Mouse (Mus musculus) kidney, adult 2 months (tissue): ENCODE measurements around the gene Sstr3. TPM values are rescaled to one million over a fixed set of nuclear protein-coding genes. Genes with fewer than 3 reads are reported as not detected.

ENCODE experiments used
- DNase-seq: peaks from one replicate; pipeline ENCODE4 v3.0.0; 2021
- H3K27ac ChIP-seq: fragments of 200-500 bp; 2 replicates; pipeline ENCODE4 v1.5.1; 2012; ENCODE audit warnings: low read depth, low read length, control low read depth, inconsistent platforms; ENCODE audit not compliant: insufficient read depth
- H3K27me3 ChIP-seq: fragments of 200-500 bp; replicated peaks from 2 replicates; pipeline ENCODE4 v1.6.1; 2012; ENCODE audit warnings: mild to moderate bottlenecking, moderate library complexity, low read length, inconsistent platforms; ENCODE audit not compliant: control insufficient read depth, insufficient read depth
- H3K36me3 ChIP-seq: fragments of 200-500 bp; 2 replicates; pipeline ENCODE4 v1.6.1; 2012; ENCODE audit warnings: mild to moderate bottlenecking, moderate library complexity, low read length, inconsistent platforms; ENCODE audit not compliant: control insufficient read depth, insufficient read depth
- H3K4me1 ChIP-seq: fragments of 200-500 bp; 2 replicates; pipeline ENCODE4 v1.6.1; 2011; ENCODE audit warnings: low read length; ENCODE audit not compliant: control insufficient read depth, insufficient read depth
- H3K4me3 ChIP-seq: fragments of 200-500 bp; 2 replicates; pipeline ENCODE4 v1.5.1; 2011; ENCODE audit warnings: mild to moderate bottlenecking, low read depth, low read length, control low read depth; ENCODE audit not compliant: insufficient read depth
- CTCF ChIP-seq: fragments of 200-500 bp; conservative IDR thresholded peaks from 2 replicates; pipeline ENCODE4 v1.5.1; 2011; ENCODE audit warnings: low read depth, mild to moderate bottlenecking, control low read depth, low read length, moderate library complexity, mixed read lengths; ENCODE audit not compliant: insufficient read depth, insufficient read length
- POLR2A ChIP-seq: fragments of 200-500 bp; IDR thresholded peaks from one replicate; pipeline ENCODE4 v1.6.1; 2011; ENCODE audit warnings: low read depth, low read length, control low read depth
- WGBS: fragments of 180-500 bp; shearing (Covaris S2); methylation state at CpG from one replicate; pipeline ENCODE4 v1.1.7; 2018; 5-methylcytosine and 5-hydroxymethylcytosine counted together
- polyA plus RNA-seq: library from polyadenylated mRNA; depleted of rRNA; stranded (reverse); fragments of >200 nt; gene quantifications from 2 replicates; pipeline ENCODE4 v1.2.3, GENCODE M21; 2012

Gene Sstr3
- polyA plus RNA-seq, 1 experiment, result 0.17 TPM

- Histone ChIP-seq H3K4me3 (no peak overlapping the region), H3K27ac (peak overlapping the region; percentile 58), H3K36me3 (no peaks in the 10 kb centered on the region), H3K27me3 (no peaks in the 10 kb centered on the region), H3K4me1 (peaks cover 12% of the 10 kb centered on the region; the same call in 1 of the 2 replicates)
- 83% methylated on average over 3 of the region's 3 CpGs for WGBS
- DNase-seq, result no peak
- TF ChIP-seq POLR2A (no peak), CTCF (no peak)
Observed at GRCm38 (mm10) chr15:78530141-78530540, 14.3 kb downstream of the Sstr3 start.

- 20% methylated on average over 15 of the region's 15 CpGs for WGBS
- H3K27ac ChIP-seq, result peak overlapping the region; percentile 80
- no peaks in the 10 kb centered on the region for H3K27me3 ChIP-seq
- no peak for TF ChIP-seq POLR2A
- no peak for TF ChIP-seq CTCF
- peak overlapping the region; percentile 39 for H3K4me3 ChIP-seq
- H3K36me3 ChIP-seq, result no peaks in the 10 kb centered on the region
- H3K4me1 ChIP-seq, result peaks cover 12% of the 10 kb centered on the region; the same call in 1 of the 2 replicates
- peak; percentile 68 for DNase-seq
Observed at GRCm38 (mm10) chr15:78529428-78529990, 15.0 kb downstream of the Sstr3 start.

- no peaks in the 10 kb centered on the region for H3K36me3 ChIP-seq
- H3K4me1 ChIP-seq, result peaks cover 12% of the 10 kb centered on the region; the same call in 1 of the 2 replicates
- H3K27me3 ChIP-seq, result no peaks in the 10 kb centered on the region
- H3K27ac ChIP-seq, result peak overlapping the region; percentile 80
- TF ChIP-seq CTCF (no peak), POLR2A (no peak)
- DNase-seq, result peak; percentile 76
- peak overlapping the region; percentile 39 for H3K4me3 ChIP-seq
- 48% methylated on average over 11 of the region's 11 CpGs for WGBS
Observed at GRCm38 (mm10) chr15:78528726-78529411, 15.6 kb downstream of the Sstr3 start.

- Histone ChIP-seq H3K4me3 (no peak overlapping the region), H3K4me1 (peaks cover 8% of the 10 kb centered on the region; the same call in 1 of the 2 replicates), H3K27ac (peak overlapping the region; percentile 8; the same call in 1 of the 2 replicates), H3K27me3 (no peaks in the 10 kb centered on the region), H3K36me3 (no peaks in the 10 kb centered on the region)
- peak; percentile 46 for DNase-seq
- TF ChIP-seq CTCF (no peak), POLR2A (no peak)
- WGBS, result 57% methylated on average over 7 of the region's 7 CpGs
Observed at GRCm38 (mm10) chr15:78527973-78528372, 16.5 kb downstream of the Sstr3 start.

GRCm38 (mm10) chr15:78524163-78524562, 20.3 kb downstream of the Sstr3 start:
- Histone ChIP-seq H3K4me1 (no peaks in the 10 kb centered on the region), H3K36me3 (no peaks in the 10 kb centered on the region)
- TF ChIP-seq CTCF (no peak), POLR2A (no peak)

GRCm38 (mm10) chr15:78521892-78522291, 22.6 kb downstream of the Sstr3 start:
- DNase-seq, result no peak
- WGBS, result 71% methylated on average over 6 of the region's 6 CpGs
- no peak overlapping the region for H3K4me3 ChIP-seq
- H3K4me1 ChIP-seq, result no peaks in the 10 kb centered on the region
- H3K27me3 ChIP-seq, result no peaks in the 10 kb centered on the region
- H3K36me3 ChIP-seq, result no peaks in the 10 kb centered on the region
- no peak overlapping the region for H3K27ac ChIP-seq
- no peak for TF ChIP-seq POLR2A
- no peak for TF ChIP-seq CTCF

More at GRCm38 (mm10) chr15:78524163-78524562, 20.3 kb downstream of the Sstr3 start:
- H3K27me3 ChIP-seq, result no peaks in the 10 kb centered on the region
- 88% methylated on average over 5 of the region's 5 CpGs for WGBS
- no peak overlapping the region for H3K27ac ChIP-seq
- DNase-seq, result no peak
- H3K4me3 ChIP-seq, result no peak overlapping the region

GRCm38 (mm10) chr15:78521331-78521730, 23.2 kb downstream of the Sstr3 start:
- no peak for DNase-seq
- no peak overlapping the region for H3K4me3 ChIP-seq
- TF ChIP-seq POLR2A, result no peak
- no peak for TF ChIP-seq CTCF
- WGBS, result 74% methylated on average over 8 of the region's 8 CpGs
- no peaks in the 10 kb centered on the region for H3K36me3 ChIP-seq
- H3K27ac ChIP-seq, result no peak overlapping the region
- H3K27me3 ChIP-seq, result no peaks in the 10 kb centered on the region
- no peaks in the 10 kb centered on the region for H3K4me1 ChIP-seq
